Mouse (Mus musculus) right cerebral cortex, postnatal 10 days (tissue): ENCODE results near the gene Hoxd9.
A peak's percentile ranks its signal among the peaks of the same experiment; 100 is the strongest.

Experiments used
- DNase-seq, 2 experiments: peaks; one replicate each; pipeline ENCODE4 v3.0.0; 2021; ENCODE audit warnings: low spot score in 2 of 2

The Hoxd9 gene

GRCm38 (mm10) chr2:74713239-74714150 is 16.0 kb downstream of the Hoxd9 start:
- no peak for DNase-seq

- no peak for DNase-seq
Measured at GRCm38 (mm10) chr2:74714156-74714789, 16.7 kb downstream of the Hoxd9 start.

- DNase-seq, result no peak
Measured at GRCm38 (mm10) chr2:74714881-74715280, 17.4 kb downstream of the Hoxd9 start.

DNA sequence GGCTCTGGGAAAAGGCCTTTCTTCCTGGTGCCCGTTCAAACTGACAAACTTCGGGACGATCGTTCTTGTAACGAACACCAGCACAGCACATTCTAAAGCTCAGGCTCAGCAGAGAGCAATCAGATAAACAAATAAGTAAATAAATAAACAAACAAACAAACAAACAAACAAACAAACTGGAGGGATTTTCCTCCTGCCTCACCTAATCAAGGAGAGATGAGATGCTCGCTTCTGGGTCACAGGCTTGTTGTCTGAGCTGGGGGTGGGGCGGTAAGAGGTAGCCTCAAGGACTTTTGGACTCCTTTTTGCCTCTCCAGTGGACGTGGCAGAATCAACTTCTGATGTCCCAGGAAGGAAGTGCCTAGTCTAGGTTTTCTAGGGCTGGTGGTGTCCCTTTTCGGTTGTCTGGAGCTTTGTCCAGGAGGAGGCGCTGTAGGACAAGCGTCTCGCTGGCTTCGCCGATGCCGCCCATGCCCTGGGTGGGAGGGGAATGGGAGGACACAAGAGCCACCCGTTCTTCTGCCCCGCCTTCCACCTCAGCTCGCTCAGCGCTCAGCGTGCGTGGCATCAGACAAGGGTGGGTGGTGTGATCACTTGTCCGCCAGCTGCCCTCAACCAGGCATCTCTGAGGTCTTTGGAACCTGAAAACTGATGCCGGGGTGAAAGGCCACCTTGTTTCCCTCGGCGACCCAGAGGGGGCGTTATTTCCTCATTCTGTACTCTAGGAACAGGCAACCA is 18.1 kb downstream of the Hoxd9 start:
- peak; percentile 68 to 84 for DNase-seq

- DNase-seq, result no peak
Measured at GRCm38 (mm10) chr2:74720384-74720783, 22.9 kb downstream of the Hoxd9 start.

DNA sequence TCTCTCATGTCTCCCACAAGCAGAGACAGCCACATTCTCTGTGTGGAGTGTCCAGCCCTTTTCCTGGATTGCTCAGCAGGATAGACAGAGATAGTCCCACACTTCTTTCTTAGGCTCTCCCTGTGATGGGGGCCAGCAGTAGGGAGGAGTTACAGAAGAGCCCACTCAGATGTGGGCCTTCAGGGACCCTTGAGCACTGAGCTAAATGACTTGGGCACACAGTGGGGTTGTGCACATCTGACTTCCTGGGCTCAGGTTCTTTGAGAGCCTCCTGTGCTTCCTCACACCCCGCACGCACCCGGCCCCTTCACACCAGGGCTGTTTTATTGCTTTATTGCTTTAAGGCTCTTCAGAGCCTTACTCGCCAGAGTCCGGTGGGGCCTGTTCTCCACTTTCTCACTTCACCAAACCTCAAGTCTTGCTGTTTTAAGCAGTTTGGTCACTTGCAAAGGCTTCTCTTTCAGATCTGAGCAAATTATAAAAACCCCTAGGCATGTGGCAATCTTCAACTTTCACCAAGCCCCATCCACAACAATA is 23.5 kb downstream of the Hoxd9 start:
- no peak for DNase-seq

DNA sequence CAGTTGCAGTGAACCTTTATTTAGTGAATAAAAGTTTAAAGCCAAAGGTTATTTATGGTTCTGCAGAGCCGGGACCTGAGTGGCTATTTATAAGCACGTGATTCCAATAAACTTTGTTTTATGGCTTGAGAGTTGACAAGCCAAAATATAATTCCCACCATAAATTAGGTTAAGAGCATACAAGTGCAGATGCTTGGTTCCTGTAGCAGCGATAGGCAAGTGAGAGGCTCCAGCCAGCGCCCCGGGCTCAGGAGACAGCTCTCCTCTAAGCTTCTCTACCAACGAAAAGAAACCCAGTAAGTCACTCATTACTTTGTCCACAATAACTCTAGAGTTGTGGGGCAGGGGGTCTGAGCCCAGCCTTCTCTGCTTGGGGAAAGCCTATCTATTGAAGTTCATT is 24.4 kb downstream of the Hoxd9 start:
- DNase-seq, result no peak

DNA sequence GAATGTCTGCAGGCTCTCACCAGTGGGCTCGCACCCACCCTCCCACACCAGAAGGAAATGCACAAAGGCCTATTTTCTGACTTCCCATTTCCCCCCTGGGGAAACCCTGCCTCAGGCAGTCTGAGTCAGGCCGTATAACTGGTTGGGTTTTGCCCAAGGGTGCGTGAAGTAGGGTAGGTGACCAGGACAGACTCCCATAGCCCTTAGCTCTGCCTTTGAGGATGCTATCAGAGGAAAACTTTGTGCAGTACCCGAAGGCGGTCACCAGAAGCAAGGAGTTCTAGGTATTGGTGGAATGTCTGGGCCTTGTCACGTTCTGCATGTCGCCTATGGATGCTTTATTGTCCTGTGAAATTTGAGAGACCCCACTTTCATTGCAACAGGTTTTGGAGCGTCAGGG is 25.4 kb downstream of the Hoxd9 start:
- DNase-seq, result no peak

DNA sequence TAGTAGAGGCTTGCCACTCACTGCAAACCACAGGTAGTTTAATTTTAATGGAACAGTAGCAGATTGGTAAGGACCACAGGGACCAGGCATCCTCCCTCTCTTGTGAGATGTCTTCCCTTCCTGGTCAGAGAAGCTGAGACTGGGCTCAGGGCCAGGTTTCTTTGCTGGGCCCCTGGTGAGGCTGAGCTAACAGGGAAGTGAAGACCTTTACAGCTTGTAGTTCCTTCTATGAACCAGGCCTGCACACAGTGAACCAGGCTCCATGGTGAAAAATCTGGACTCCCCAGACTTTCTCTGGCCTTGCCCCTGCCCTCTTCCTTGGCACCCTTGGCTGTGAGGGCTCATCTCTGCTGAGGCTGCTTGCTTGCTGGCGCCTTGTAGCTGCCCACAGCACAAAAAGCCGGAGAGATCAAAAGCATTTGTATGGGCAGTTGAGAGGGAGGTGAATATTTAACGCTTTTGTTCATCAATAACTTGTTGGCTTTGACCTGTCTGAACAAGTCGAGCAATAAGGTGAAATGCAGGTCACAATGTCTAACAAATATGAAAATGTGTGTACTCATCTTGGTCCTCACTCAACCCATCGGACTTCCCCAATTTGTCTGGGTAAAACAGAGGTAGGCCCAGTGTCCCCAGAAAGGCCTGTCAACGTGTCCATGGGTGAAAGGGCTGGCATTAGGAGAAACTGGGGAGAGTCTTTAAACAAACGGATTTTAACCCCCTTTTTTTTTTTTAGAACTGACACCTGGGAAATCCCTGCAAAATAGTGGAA is 26.9 kb downstream of the Hoxd9 start:
- DNase-seq, result no peak

DNA sequence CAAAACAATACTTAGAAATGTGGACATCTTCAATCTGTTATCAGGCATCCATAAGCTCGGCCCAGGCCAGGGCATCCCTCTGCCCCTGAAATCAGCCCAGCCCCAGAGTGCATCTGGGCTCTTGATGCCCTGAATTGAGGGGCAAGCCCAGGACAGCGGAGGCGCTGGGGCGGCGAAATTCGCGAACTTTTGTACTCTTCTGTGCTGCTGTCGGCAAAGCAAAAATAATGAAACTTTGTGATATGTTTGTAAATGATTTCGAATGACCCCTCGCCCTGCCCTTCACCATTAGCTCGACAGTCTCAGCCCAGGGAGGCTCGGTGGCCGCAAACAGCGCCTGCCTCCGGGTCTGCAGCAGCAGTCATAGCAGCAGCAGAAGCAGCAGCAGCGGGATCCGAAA is 27.6 kb downstream of the Hoxd9 start:
- DNase-seq, result no peak

DNA sequence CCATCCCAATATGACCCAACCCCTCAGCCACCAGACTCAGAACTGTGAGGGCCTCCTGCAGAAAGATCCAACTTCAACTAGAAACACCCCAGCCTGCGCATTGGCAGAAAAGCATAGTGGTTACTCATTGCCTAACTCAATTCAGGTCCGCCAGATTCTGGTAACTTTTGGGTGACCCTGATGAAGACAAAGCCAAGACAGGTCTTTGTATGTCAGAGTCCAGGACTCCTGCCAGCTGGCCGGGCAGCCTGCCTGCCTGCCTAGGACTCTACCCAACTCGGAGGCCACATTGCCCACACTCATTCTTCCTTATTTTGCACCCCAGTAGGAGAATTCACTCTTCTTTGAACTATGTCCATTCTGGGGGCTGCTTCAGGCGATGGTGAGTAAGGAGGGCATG is 29.0 kb downstream of the Hoxd9 start, which contains the start of gene Gm28230:
TSS of gene Gm28230 (plus strand) at position 178 of the 400 bp plus-strand sequence.
- DNase-seq, result no peak

DNA sequence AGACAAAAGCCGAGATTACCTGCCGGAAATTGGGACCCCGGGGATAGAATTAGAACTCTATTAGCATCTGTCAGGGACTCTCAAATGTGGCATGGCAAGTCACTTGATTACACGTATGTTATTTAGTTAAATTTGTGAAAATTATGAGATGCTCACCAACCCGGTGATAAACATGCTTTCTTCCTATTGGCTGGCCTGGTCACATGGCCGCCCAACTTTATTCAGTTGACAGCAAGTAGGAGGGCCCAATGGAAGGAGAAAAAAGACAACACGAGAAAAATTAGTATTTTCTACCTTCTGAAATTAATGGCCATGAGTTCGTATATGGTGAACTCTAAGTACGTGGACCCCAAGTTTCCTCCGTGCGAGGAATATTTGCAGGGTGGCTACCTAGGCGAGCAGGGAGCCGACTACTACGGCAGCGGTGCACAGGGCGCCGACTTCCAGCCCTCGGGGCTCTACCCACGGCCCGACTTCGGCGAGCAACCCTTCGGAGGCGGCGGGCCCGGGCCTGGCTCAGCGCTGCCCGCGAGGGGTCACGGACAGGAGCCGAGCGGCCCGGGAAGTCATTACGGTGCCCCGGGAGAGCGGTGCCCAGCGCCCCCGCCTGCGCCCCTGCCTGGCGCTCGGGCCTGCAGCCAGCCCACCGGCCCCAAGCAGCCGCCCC is 29.6 kb downstream of the Hoxd9 start:
- no peak for DNase-seq

DNA sequence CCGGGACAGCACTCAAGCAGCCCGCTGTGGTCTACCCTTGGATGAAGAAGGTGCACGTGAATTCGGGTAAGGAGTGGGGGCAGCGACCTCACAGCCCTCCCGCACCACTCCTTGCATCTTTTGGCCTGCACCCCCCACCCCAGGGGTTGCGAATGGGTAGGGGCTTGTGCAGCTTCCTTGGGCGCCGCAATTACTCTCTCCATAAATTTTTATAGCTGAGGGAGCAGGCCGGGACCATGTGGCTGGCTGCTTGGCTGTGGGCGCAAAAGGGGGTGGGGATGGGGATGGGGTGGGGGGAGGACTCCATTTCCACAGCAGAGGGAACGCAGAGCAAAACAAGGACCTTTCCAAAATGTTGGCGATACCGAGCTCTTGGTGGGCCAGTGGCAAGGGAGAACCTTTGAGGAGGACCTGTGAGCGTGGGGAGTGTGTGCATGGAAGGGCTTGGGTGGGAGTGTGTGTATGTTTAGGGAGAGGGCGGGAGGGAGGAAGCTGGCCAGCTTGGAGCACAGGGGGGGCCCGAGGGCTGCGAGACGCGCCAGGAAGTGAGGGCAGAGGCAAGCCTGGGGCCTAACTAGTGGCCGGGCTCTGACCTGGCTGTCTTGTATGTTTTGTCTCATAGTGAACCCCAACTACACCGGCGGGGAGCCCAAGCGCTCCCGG is 30.2 kb downstream of the Hoxd9 start:
- no peak for DNase-seq

- no peak for DNase-seq
Measured at GRCm38 (mm10) chr2:74728303-74728680, 30.8 kb downstream of the Hoxd9 start.

GRCm38 (mm10) chr2:74730331-74730730 is 32.8 kb downstream of the Hoxd9 start:
- no peak for DNase-seq

DNA sequence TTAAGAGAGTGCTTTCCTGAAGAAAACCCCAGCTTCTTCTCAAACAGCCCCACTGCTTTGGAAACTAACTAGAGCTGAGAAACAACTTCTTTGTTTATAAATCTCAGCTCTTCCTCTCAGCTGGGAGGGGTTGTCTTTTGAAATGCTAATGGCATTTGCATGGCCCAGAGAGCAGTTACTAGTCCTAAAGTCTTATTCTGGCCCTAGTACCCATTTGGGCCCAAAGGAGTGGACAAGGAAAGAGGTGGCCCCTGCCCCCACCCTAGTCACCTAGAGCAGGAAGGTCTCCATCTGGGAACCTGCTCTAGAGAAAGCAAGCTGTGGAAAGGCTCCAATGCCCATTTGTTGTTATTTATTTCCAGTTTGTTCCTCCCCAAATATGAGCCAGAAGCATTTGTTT is 33.5 kb downstream of the Hoxd9 start:
- DNase-seq, result no peak

DNA sequence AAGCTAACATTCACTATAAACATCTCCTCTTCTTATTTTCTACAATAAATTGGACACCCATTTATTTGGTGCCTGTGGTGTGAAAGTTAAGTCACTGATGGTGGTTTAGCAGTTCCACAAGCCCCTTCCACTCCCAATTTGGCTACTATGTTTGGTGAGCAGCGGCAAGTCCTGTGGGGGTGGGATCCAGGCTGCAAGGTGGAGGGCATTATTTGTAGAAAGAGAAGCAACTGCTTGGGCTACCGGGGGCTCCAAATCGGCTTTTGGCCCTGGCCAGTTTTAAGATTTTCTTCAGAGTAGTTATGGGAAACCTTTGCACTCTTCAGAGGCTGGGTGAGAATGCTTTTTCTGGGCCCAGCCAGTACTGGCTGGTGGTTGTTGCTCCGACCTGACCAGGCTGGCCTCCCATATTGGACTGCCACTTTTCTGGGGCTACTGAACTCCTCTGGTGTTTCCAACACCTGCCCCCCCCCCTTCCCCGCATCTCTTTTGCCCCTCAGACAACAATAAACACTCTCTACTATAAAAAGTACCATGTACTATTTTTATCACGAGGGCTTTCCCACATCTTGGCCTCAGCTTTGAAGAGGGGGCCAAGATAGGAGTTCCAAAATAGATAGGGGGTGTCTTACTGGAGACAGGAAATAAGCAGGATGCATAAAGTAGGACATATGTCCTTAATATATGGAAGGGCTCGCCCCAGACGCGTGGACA is 34.4 kb downstream of the Hoxd9 start:
- DNase-seq, result no peak

DNA sequence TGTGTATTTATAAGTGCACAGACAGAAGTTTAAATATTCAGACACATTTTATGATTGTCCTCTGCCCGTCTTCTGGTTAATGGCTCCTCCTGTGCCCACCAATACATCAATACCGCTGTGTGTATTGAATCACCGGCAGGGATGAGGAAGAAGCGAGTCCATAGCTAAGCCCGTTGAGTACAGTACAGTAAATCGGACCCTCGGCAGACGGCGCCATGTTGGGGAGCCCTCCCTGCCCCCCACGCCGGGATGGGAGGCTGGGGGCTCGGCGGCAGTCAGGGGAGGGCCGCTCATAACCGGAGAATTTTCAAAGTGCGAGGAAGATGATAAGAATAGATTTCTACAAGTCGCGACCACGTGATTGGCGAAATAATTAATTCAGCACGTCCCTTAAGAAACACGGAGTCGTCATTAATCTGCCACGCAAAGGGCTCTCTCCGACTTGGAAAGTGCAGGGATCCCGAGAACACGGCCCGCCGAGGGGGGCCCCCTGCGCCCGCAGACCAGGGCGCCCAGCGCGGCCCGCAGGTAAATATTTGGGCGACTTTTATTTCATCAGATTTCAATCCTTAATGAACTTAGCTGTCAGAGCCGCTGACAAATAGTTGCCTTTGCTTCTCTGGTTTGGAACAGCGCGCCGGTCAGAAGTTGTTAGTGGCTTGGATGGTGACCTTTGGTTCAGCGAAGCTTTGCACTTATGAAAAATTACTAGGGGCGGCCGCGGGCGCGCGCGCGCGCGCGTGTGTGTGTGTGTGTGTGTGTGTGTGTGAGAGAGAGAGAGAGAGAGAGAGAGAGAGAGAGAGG is 35.2 kb downstream of the Hoxd9 start:
- no peak for DNase-seq

DNA sequence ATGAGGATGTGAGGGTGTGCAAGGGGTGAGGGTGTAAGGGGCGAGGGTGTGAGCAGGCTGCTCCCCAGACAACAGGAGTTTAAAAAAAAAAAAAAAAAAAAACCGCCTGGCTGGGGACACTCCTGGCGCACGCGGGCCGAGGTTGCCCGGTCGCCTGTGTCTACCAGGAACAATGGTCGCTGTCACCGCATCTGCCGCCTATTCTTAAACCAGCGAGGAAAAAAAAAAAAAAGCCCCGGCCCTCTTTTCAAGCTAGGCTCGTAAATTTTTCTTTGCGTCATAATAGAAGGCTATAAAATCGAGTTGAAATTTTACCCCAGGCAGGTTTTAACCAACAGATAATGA is 35.8 kb downstream of the Hoxd9 start:
- no peak for DNase-seq
